Mouse (Mus musculus) layer of hippocampus, adult 18-20 months (tissue): ENCODE measurements at regions not wholly inside any gene's neighbourhood (a gene's known extent, or its start where the extent isn't known, plus 50 kb on each side); places are given as distances from the start of the nearest gene placed in this dataset.

Source experiments
- DNase-seq, 2 experiments: peaks; one replicate each; pipeline ENCODE4 v3.0.0; 2022; ENCODE audit warnings: low spot score in 2 of 2

GRCm38 (mm10) chr11:85966207-85966606 lies 80.0 kb downstream of the Tbx4 start:
- no peak for DNase-seq

- DNase-seq = no peak
These were observed 84.1 kb downstream of the Tbx4 start for GRCm38 (mm10) chr11:85970287-85970686.

DNA sequence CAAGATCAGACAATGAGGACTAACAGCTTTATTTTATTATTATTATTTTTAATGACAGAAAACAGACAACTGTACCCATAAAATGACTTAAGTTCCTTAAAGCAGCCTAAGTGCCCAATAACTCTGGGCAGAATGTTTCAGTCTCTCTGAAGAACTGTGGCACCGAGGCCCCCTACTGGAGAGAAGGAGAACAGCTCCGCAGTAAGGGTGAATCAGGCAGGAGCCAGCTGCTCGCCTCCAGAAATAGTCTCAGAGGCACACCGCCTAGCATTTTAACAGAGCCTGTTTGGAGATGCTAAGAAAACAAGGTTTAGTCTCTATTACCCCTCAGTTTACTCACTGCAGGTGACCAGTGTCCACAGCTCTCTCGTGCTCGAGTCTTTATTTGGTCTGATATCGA lies 86.2 kb downstream of the Tbx4 start:
- DNase-seq = peak; percentile 28 to 83

- DNase-seq = no peak
These were observed 87.5 kb downstream of the Tbx4 start for GRCm38 (mm10) chr11:85973736-85974135.

GRCm38 (mm10) chr11:85976693-85977434 lies 90.6 kb downstream of the Tbx4 start:
- DNase-seq = no peak

DNA sequence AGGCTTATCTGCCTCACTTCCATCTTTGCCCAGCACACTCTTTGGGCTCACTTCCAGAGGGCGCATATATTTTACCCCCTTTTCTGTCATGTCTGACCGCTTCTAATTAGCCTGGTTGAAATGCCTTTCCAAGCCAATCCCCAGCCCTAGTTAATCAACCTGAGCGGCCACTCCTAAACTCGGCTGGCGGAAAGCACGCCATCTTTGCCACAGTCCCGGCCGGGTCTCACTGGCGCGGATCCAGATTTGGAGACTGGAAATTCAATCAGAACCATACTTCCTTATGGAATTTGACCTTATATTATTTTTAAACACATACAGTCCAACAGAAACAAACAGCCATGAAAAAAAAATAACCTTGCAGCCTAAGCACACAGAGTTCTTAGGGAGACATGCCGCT lies 94.2 kb downstream of the Tbx4 start:
- no peak for DNase-seq

DNA sequence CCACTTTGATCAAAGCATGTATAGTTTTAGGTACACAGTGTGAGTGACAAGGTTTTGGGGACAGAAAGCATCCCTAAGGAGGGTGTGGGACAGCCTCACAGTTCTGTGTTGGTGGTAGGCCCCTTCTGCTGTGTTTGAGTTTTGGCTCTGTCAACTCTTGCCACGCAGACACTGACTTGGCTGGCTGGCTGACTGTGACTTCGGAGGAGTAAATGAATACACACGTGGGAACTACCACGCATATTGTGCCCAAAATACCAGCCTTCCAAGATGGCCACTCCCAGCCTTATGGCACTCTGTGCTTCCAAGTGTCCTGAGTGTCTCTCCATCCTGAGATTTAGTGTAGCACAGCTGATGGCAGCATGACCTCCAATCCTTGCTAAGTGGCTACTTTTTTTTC lies 95.3 kb downstream of the Tbx4 start:
- no peak for DNase-seq

- DNase-seq = no peak
These were observed 100.1 kb downstream of the Tbx4 start for GRCm38 (mm10) chr11:85986338-85986737.

GRCm38 (mm10) chr11:85987181-85987580 lies 101.0 kb downstream of the Tbx4 start:
- DNase-seq = no peak

DNA sequence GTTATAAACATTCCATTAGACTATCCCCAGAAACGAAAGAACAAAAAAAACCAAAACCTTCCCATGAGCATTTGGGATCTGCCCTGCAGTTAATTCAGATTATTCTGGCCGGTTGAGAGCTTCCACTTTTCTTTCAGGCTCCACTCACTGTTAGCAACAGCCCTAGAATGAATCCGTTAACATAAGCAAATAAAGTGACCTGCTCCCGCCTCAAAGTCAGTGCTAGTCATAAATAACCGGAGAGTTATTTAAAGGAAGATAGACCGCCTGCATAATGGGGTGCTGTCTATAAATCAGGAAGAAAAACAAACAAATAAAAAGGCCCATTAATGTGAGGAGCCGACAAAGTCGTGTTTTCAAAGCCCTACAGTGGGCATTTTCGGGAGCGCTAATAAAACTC lies 103.3 kb downstream of the Tbx4 start:
- DNase-seq = no peak

DNA sequence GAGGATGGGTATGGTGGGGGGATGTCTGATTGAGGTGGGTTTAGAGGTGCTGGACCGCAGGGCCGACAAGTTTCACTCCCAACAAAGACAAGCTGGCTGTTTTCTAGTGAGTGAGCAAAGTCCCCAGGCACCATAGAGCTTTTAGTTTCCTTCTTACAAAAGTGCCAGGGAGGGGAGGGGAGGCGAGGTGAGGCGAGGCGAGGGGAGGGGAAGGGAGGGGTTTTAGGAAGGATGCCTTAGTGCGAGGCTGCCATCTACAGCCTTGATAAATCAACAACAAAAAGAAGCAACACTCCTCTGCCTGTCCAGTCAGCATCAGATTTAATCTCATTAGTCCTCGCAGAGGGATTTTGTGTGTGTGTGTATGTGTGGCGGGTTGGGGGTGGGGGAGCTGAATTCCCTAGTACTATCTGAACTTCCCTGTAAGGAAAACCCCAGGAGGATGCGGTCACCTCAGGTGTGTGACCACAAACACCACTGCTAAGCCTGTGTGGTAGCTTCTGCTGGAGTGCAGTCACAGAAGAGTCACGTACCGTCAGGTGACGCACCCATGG lies 103.8 kb downstream of the Tbx4 start:
- DNase-seq = no peak

- peak; percentile 14 to 22 for DNase-seq
These were observed 109.3 kb downstream of the Tbx4 start for GRCm38 (mm10) chr11:85995318-85996095.

GRCm38 (mm10) chr11:85996686-85997085 lies 110.5 kb downstream of the Tbx4 start:
- DNase-seq = no peak

GRCm38 (mm10) chr11:86003341-86003740 lies 117.1 kb downstream of the Tbx4 start:
- DNase-seq = no peak

DNA sequence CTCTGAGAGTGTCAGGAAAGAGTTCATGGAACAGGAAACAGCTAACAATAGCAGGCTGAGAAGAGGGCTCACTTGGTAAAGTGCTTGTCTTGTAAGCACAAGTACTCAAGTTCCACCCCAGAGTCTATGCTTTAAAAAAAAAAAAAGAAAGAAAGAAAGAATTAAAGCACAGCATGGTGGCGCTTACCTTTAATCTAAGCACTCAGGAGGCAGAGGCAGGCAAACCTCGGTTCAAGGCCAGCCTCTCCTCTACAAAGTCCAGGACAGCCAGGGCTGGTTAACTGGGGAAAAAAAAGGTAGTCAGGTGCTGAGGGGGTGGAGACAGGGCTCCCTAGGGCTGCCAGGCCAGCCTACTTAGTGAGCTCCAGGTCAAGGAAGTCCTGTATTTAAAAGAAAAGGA lies 119.1 kb downstream of the Tbx4 start:
- no peak for DNase-seq

DNA sequence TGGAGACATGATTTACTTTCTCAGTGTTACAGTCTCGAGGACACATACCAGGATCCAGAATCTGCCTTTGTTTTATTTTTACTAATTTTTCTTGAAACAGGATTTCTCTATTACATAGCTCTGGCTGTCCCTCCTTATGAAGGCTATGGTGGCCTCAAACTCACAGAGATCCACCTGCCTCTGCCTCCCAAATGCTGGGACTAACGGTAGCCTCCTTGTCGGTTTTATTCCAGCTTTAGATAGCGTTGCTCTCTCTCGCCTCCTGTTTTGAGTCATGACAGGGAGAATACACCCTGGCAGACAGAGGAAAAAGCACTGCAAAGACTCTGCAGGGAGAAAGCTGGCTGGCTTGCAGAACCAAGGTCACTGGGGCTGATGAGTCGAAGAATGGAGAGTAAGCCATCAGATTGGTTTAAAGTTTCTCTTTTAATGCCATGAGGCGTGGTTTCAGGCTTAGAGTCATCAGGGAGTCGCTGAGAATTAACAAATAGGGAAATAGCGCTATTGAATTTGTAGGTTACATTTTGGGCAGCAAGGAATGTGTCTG lies 119.8 kb downstream of the Tbx4 start:
- no peak for DNase-seq

GRCm38 (mm10) chr11:86006859-86007258 lies 120.6 kb downstream of the Tbx4 start:
- no peak for DNase-seq
